Mouse (Mus musculus) skeletal muscle tissue, postnatal 0 days (tissue): Measurements from ENCODE around the gene Etv3. TPM values are rescaled to one million over a fixed set of nuclear protein-coding genes. Genes with fewer than 3 reads are reported as not detected.

Source experiments
- polyA plus RNA-seq: library from polyadenylated mRNA; unstranded; fragments of >200 nt; fragmentation: Nextera tagmentation; extraction: Ambion mirVana; gene quantifications from 2 replicates; pipeline ENCODE4 v1.2.1, GENCODE M21; 2015

The Etv3 gene
- 6.3 and 8.4 TPM in 2 replicates for polyA plus RNA-seq

GRCm38 (mm10) chr3:87525043-87525836 lies at the start of gene Etv3:
Gene Etv3 (plus strand): TSS chr3:87525407.

Other genes with a start within 250 kb of the Etv3 start
- 0.15 and 0.23 TPM in 2 replicates for gene Cd5l, start 167.5 kb upstream of the Etv3 start, polyA plus RNA-seq
- 0.27 TPM in 1 of 2 replicates, not detected in the other for gene Fcrl1, start 149.0 kb upstream of the Etv3 start, polyA plus RNA-seq
- gene Fcrl5, start 89.6 kb upstream of the Etv3 start, polyA plus RNA-seq = not detected in 2 replicates
- 5.8 and 6.3 TPM in 2 replicates for gene Arhgef11, start 92.2 kb downstream of the Etv3 start, polyA plus RNA-seq
- gene Lrrc71, start 223.2 kb downstream of the Etv3 start, polyA plus RNA-seq = 0.18 and 0.26 TPM in 2 replicates